Mouse (Mus musculus): Measurements from ENCODE around the gene Tfrc. TPM values are rescaled to one million over a fixed set of nuclear protein-coding genes. Genes with fewer than 3 reads are reported as not detected.

The Tfrc gene
- polyA plus RNA-seq, 1 experiment from 2014 or later = 14.6 TPM

GRCm38 (mm10) chr16:32643661-32644061, 34.9 kb downstream of the Tfrc start, which contains the start of gene Tnk2:
Tnk2 (plus strand) TSS chr16:32643874.
- 2% methylated on average over 21 of the region's 40 CpGs for WGBS
- no peaks in the 10 kb centered on the region for H3K36me3 ChIP-seq (ENCODE audit: insufficient read depth, low read length)
- no peaks in the 10 kb centered on the region for H3K9me3 ChIP-seq (ENCODE audit: low read length)
- peaks cover 6% of the 10 kb centered on the region; the same call in 1 of the 2 replicates for H3K4me1 ChIP-seq (ENCODE audit: insufficient read depth, low read depth, low read length)
- H3K27me3 ChIP-seq (replicated peaks; ENCODE audit: insufficient read depth, low read length) = no peaks in the 10 kb centered on the region
- no peak for TF ChIP-seq CTCF (IDR thresholded peaks at IDR 0.05)
- no peak for TF ChIP-seq EP300 (IDR thresholded peaks at IDR 0.05)
- peak within 1 kb of the TSS; percentile 68 for H3K9ac ChIP-seq (replicated peaks; ENCODE audit: low read depth)
- DNase-seq (ENCODE audit: low spot score) (peak; percentile 91), ATAC-seq (peak; percentile 91)
- peak within 1 kb of the TSS; percentile 97 for H3K4me2 ChIP-seq (replicated peaks; ENCODE audit: low read depth, low read length)
- peak within 1 kb of the TSS; percentile 84 for H3K4me3 ChIP-seq (ENCODE audit: low read depth, low read length)
- peak within 1 kb of the TSS; percentile 80 for H3K27ac ChIP-seq (ENCODE audit: low read length)

DNA sequence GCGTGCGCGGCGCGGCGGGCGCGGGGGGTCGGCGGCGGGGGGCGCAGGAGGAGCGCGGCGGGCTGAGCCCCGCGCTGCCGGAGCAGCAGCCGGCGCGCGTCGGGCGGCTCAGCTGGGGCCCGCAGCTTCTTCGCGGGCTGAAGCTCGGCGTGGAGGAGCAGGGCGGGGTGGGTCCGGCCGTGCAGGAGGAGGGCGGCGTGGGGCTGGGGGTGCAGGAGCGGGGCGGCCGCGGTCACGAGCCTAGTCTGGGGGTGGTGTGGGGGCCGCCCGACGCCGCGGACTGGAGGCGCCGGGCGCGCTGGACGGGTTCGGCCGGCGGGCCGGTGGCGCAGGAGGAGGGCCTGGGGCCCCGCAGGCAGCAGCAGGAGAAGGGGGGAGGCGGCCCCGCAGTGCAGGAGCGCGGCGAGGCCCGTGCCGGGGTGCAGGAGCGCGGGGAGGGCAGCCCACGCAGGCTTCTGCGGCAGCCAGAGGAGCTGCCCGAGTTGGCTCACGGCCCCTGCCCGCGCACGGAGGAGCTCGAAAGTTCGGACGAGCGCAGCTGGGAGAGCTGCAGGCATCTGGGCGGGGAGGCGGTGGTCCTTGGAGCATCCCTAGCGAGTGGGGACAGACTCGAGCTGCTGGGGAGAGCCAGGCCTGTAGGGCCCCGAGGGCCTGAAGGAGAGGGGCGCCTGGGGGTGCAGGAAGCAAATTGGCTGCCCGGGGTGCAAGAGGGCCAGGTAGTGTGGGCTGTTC, 35.5 kb downstream of the Tfrc start:
- Histone ChIP-seq H3K27ac (ENCODE audit: low read length) (peak overlapping the region; percentile 80), H3K9ac (replicated peaks; ENCODE audit: low read depth) (peak overlapping the region; percentile 68), H3K36me3 (ENCODE audit: insufficient read depth, low read length) (no peaks in the 10 kb centered on the region), H3K4me1 (ENCODE audit: insufficient read depth, low read depth, low read length) (peaks cover 6% of the 10 kb centered on the region; the same call in 1 of the 2 replicates), H3K4me3 (ENCODE audit: low read depth, low read length) (peak overlapping the region; percentile 84), H3K9me3 (ENCODE audit: low read length) (no peaks in the 10 kb centered on the region), H3K4me2 (replicated peaks; ENCODE audit: low read depth, low read length) (peak overlapping the region; percentile 97), H3K27me3 (replicated peaks; ENCODE audit: insufficient read depth, low read length) (no peaks in the 10 kb centered on the region)
- 0% methylated on average over 29 of the region's 82 CpGs for WGBS
- DNase-seq (ENCODE audit: low spot score) (peak; percentile 51), ATAC-seq (peak; percentile 60)
- TF ChIP-seq EP300 (IDR thresholded peaks at IDR 0.05) = no peak
- TF ChIP-seq CTCF (IDR thresholded peaks at IDR 0.05) = no peak

DNA sequence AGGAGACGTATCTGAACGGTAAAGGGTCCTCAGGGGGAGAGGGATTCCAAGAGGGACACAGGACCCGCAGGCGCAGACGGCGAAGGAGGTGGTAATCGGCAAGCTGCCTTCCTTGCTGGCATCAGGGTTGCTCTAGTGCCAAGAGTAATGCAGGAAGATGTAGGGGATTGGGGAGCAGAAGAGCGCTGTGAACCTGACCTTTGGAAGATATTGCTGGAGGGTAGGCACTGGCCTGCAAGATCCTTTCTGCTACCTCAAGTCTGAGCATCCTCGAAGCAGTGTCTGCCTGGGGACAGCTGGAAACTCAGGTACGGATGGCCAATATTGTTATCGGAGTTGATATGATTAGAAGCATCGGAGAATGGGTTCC, 36.1 kb downstream of the Tfrc start:
- H3K4me1 ChIP-seq (ENCODE audit: insufficient read depth, low read depth, low read length) = peaks cover 6% of the 10 kb centered on the region; the same call in 1 of the 2 replicates
- ATAC-seq (no peak), DNase-seq (ENCODE audit: low spot score) (no peak)
- H3K4me3 ChIP-seq (ENCODE audit: low read depth, low read length) = peak overlapping the region; percentile 84
- H3K27me3 ChIP-seq (replicated peaks; ENCODE audit: insufficient read depth, low read length) = no peaks in the 10 kb centered on the region
- peak overlapping the region; percentile 68 for H3K9ac ChIP-seq (replicated peaks; ENCODE audit: low read depth)
- TF ChIP-seq CTCF (IDR thresholded peaks at IDR 0.05) (no peak), EP300 (IDR thresholded peaks at IDR 0.05) (no peak)
- no peaks in the 10 kb centered on the region for H3K36me3 ChIP-seq (ENCODE audit: insufficient read depth, low read length)
- H3K27ac ChIP-seq (ENCODE audit: low read length) = peak overlapping the region; percentile 80; the same call in 1 of the 2 replicates
- WGBS = 11% methylated on average over 12 of the region's 12 CpGs
- no peaks in the 10 kb centered on the region for H3K9me3 ChIP-seq (ENCODE audit: low read length)
- H3K4me2 ChIP-seq (replicated peaks; ENCODE audit: low read depth, low read length) = peak overlapping the region; percentile 97

- Histone ChIP-seq H3K9ac (replicated peaks; ENCODE audit: low read depth) (no peak overlapping the region), H3K4me2 (replicated peaks; ENCODE audit: low read depth, low read length) (peak overlapping the region; percentile 97), H3K27ac (ENCODE audit: low read length) (peak overlapping the region; percentile 33; the same call in 1 of the 2 replicates), H3K4me3 (ENCODE audit: low read depth, low read length) (peak overlapping the region; percentile 84), H3K4me1 (ENCODE audit: insufficient read depth, low read depth, low read length) (peaks cover 6% of the 10 kb centered on the region; the same call in 1 of the 2 replicates), H3K27me3 (replicated peaks; ENCODE audit: insufficient read depth, low read length) (no peaks in the 10 kb centered on the region), H3K9me3 (ENCODE audit: low read length) (no peaks in the 10 kb centered on the region), H3K36me3 (ENCODE audit: insufficient read depth, low read length) (no peaks in the 10 kb centered on the region)
- TF ChIP-seq EP300 (IDR thresholded peaks at IDR 0.05) (no peak), CTCF (IDR thresholded peaks at IDR 0.05) (peak; percentile 62)
- ATAC-seq (peak; percentile 53), DNase-seq (ENCODE audit: low spot score) (peak; percentile 76)
- 12% methylated on average over 14 of the region's 14 CpGs for WGBS
Measured at GRCm38 (mm10) chr16:32645361-32645914, 36.7 kb downstream of the Tfrc start.

- peaks cover 6% of the 10 kb centered on the region; the same call in 1 of the 2 replicates for H3K4me1 ChIP-seq (ENCODE audit: insufficient read depth, low read depth, low read length)
- H3K36me3 ChIP-seq (ENCODE audit: insufficient read depth, low read length) = no peaks in the 10 kb centered on the region
- H3K9ac ChIP-seq (replicated peaks; ENCODE audit: low read depth) = no peak overlapping the region
- DNase-seq (ENCODE audit: low spot score) (peak; percentile 38), ATAC-seq (no peak)
- 0 out of 2 replicates have a peak overlapping the region, but pooled peaks have one; percentile 33 for H3K27ac ChIP-seq (ENCODE audit: low read length)
- H3K27me3 ChIP-seq (replicated peaks; ENCODE audit: insufficient read depth, low read length) = no peaks in the 10 kb centered on the region
- H3K9me3 ChIP-seq (ENCODE audit: low read length) = no peaks in the 10 kb centered on the region
- no peak overlapping the region for H3K4me3 ChIP-seq (ENCODE audit: low read depth, low read length)
- WGBS = 41% methylated on average over 9 of the region's 9 CpGs
- TF ChIP-seq CTCF (IDR thresholded peaks at IDR 0.05) (no peak), EP300 (IDR thresholded peaks at IDR 0.05) (no peak)
- H3K4me2 ChIP-seq (replicated peaks; ENCODE audit: low read depth, low read length) = peak overlapping the region; percentile 97
Measured at GRCm38 (mm10) chr16:32646014-32646413, 37.3 kb downstream of the Tfrc start.

- Histone ChIP-seq H3K4me2 (replicated peaks; ENCODE audit: low read depth, low read length) (no peak overlapping the region), H3K36me3 (ENCODE audit: insufficient read depth, low read length) (no peaks in the 10 kb centered on the region), H3K4me3 (ENCODE audit: low read depth, low read length) (no peak overlapping the region), H3K9me3 (ENCODE audit: low read length) (no peaks in the 10 kb centered on the region), H3K4me1 (ENCODE audit: insufficient read depth, low read depth, low read length) (peaks cover 6% of the 10 kb centered on the region; the same call in 1 of the 2 replicates), H3K27ac (ENCODE audit: low read length) (no peak overlapping the region), H3K9ac (replicated peaks; ENCODE audit: low read depth) (no peak overlapping the region), H3K27me3 (replicated peaks; ENCODE audit: insufficient read depth, low read length) (no peaks in the 10 kb centered on the region)
- ATAC-seq (no peak), DNase-seq (ENCODE audit: low spot score) (no peak)
- TF ChIP-seq EP300 (IDR thresholded peaks at IDR 0.05) (no peak), CTCF (IDR thresholded peaks at IDR 0.05) (no peak)
Measured at GRCm38 (mm10) chr16:32647712-32648111, 39.0 kb downstream of the Tfrc start.
